Mouse (Mus musculus): Measurements from ENCODE around the gene Taar1.

DNA sequence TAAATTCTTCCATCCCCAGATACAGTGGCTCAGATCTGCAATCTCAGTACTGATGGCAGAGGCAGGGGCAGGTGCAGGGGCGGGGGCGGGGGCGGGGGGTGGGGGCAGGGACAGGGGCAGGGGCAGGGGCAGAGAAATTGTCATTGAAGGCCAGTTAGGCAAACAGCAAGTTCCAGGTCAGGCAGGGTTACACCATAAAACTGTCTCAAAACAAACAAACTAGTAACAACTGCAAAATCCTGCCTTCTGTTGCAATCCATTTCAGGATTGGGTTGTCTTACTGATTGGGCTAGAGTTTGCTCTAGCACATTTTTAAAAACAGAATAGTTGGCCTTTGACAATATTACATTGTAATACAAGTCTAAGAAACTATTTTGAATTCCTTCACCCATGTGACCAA lies 2.3 kb downstream of the Taar1 start:
- no peak for TF ChIP-seq CTCF (IDR thresholded peaks at IDR 0.05; ENCODE audit: borderline replicate concordance, extremely low read depth, insufficient read depth, insufficient read length)
- TF ChIP-seq POLR2A (IDR thresholded peaks at IDR 0.05; ENCODE audit: borderline replicate concordance, extremely low read depth, insufficient read depth, insufficient read length, poor library complexity, severe bottlenecking), result no peak

Measured in brain, embryonic 14.5 days (tissue).